Mouse (Mus musculus) CH12.LX (cell line): ENCODE data around the gene Sned1. TPM values are rescaled to one million over a fixed set of nuclear protein-coding genes. Genes with fewer than 3 reads are reported as not detected.

Source experiments
- DNase-seq: peaks from one replicate; pipeline ENCODE4 v3.0.0-alpha.2; 2013; ENCODE audit errors: extremely low read depth
- H3K27ac ChIP-seq: 2 replicates; pipeline ENCODE4 v1.5.1; 2012; ENCODE audit warnings: low read depth, mild to moderate bottlenecking, control low read depth, moderate library complexity; ENCODE audit not compliant: insufficient read depth
- H3K27me3 ChIP-seq: replicated peaks from 2 replicates; pipeline ENCODE3; 2012; ENCODE audit warnings: inconsistent platforms
- H3K36me3 ChIP-seq, 2 experiments: replicated peaks in 1 of 2; 2 replicates each; pipeline versions ENCODE3 to v1.6.1; 2012; ENCODE audit warnings: inconsistent platforms in 1 of 2, low read length in 1 of 2, mild to moderate bottlenecking in 1 of 2, mixed read lengths in 1 of 2, moderate library complexity in 1 of 2; ENCODE audit not compliant: control insufficient read depth in 1 of 2, insufficient read depth in 1 of 2
- H3K4me1 ChIP-seq, 2 experiments: 2 replicates each; pipeline ENCODE4 v1.6.1; 2012; ENCODE audit warnings: inconsistent platforms in 1 of 2, moderate library complexity in 1 of 2; ENCODE audit not compliant: insufficient read depth in 2 of 2, control insufficient read depth in 1 of 2
- H3K4me2 ChIP-seq: 2 replicates; pipeline ENCODE4 v1.6.1; 2012; ENCODE audit warnings: low read depth, mild to moderate bottlenecking, control low read depth; ENCODE audit not compliant: poor library complexity, insufficient read depth, severe bottlenecking
- H3K4me3 ChIP-seq, 3 experiments: fragments of 150-350 bp in 1 of 3; sonication (generic) in 1 of 3; replicated peaks in 1 of 3; 2 replicates each; pipeline versions ENCODE3 to v1.5.1; 2011 to 2012; ENCODE audit warnings: low read depth in 2 of 3, low read length in 2 of 3, mild to moderate bottlenecking in 2 of 3, moderate library complexity in 2 of 3, control low read depth in 1 of 3, improper control_type of control experiment in 1 of 3, inconsistent platforms in 1 of 3, mixed read lengths in 1 of 3; ENCODE audit not compliant: poor library complexity in 1 of 3
- H3K79me2 ChIP-seq: replicated peaks from 2 replicates; pipeline ENCODE4 v1.6.1; 2012; ENCODE audit warnings: mild to moderate bottlenecking, moderate library complexity; ENCODE audit not compliant: control insufficient read depth, poor library complexity, insufficient read depth, severe bottlenecking; ENCODE audit errors: extremely low read depth
- H3K9ac ChIP-seq: 2 replicates; pipeline ENCODE4 v1.6.1; 2012; ENCODE audit warnings: low read depth, mild to moderate bottlenecking, control low read depth, moderate library complexity; ENCODE audit not compliant: insufficient read depth
- H3K9me3 ChIP-seq: replicated peaks from 2 replicates; pipeline ENCODE3; 2012; ENCODE audit warnings: low read length, inconsistent platforms, mixed read lengths
- BHLHE40 ChIP-seq: IDR thresholded peaks from 2 replicates; pipeline ENCODE4 v1.6.1; 2011; ENCODE audit warnings: mild to moderate bottlenecking, low read depth, low read length, improper control_type of control experiment
- E2F4 ChIP-seq: IDR thresholded peaks from 2 replicates; pipeline ENCODE4 v1.6.1; 2011; ENCODE audit warnings: low read depth, low read length, improper control_type of control experiment; ENCODE audit not compliant: insufficient replicate concordance
- EP300 ChIP-seq: IDR thresholded peaks from 2 replicates; pipeline ENCODE4 v1.6.1; 2011; ENCODE audit warnings: low read length, improper control_type of control experiment
- ETS1 ChIP-seq: conservative IDR thresholded peaks from 2 replicates; pipeline ENCODE4 v1.6.1; 2012; ENCODE audit warnings: low read depth, mild to moderate bottlenecking, inconsistent platforms, low read length, improper control_type of control experiment, moderate library complexity
- GABPA ChIP-seq: IDR thresholded peaks from 2 replicates; pipeline ENCODE4 v1.6.1; 2012; ENCODE audit warnings: low read depth, low read length, improper control_type of control experiment, inconsistent platforms; ENCODE audit not compliant: insufficient replicate concordance
- HCFC1 ChIP-seq: IDR thresholded peaks from 2 replicates; pipeline ENCODE4 v1.6.1; 2012; ENCODE audit warnings: low read depth, mild to moderate bottlenecking, inconsistent platforms, low read length, improper control_type of control experiment
- IRF4 ChIP-seq: IDR thresholded peaks from 2 replicates; pipeline ENCODE4 v1.6.1; 2014; ENCODE audit warnings: low read depth, mild to moderate bottlenecking, inconsistent platforms, low read length, improper control_type of control experiment
- JUN ChIP-seq: IDR thresholded peaks from 2 replicates; pipeline ENCODE4 v1.6.1; 2011; ENCODE audit warnings: low read depth, mild to moderate bottlenecking, low read length, improper control_type of control experiment, moderate library complexity; ENCODE audit not compliant: insufficient read depth
- KAT2A ChIP-seq: IDR thresholded peaks from 2 replicates; pipeline ENCODE4 v1.6.1; 2012; ENCODE audit warnings: low read length, improper control_type of control experiment, inconsistent platforms; ENCODE audit not compliant: insufficient replicate concordance
- MAFK ChIP-seq: IDR thresholded peaks from 2 replicates; pipeline ENCODE4 v1.6.1; 2011; ENCODE audit warnings: low read length, improper control_type of control experiment; ENCODE audit not compliant: insufficient replicate concordance
- MAX ChIP-seq: IDR thresholded peaks from 2 replicates; pipeline ENCODE4 v1.6.1; 2011; ENCODE audit warnings: low read length, improper control_type of control experiment
- MXI1 ChIP-seq: IDR thresholded peaks from 2 replicates; pipeline ENCODE4 v1.6.1; 2011; ENCODE audit warnings: mild to moderate bottlenecking, low read depth, low read length, improper control_type of control experiment
- PAX5 ChIP-seq: IDR thresholded peaks from 2 replicates; pipeline ENCODE4 v1.6.1; 2012; ENCODE audit warnings: low read length, inconsistent platforms, mixed read lengths
- RAD21 ChIP-seq: IDR thresholded peaks from 2 replicates; pipeline ENCODE4 v1.6.1; 2011; ENCODE audit warnings: low read depth, mild to moderate bottlenecking, low read length, improper control_type of control experiment, moderate library complexity
- SIN3A ChIP-seq: IDR thresholded peaks from 2 replicates; pipeline ENCODE4 v1.6.1; 2012; ENCODE audit warnings: low read length, improper control_type of control experiment, inconsistent platforms
- TBP ChIP-seq: conservative IDR thresholded peaks from 2 replicates; pipeline ENCODE4 v1.6.1; 2011; ENCODE audit warnings: low read depth, low read length, improper control_type of control experiment
- TCF12 ChIP-seq: IDR thresholded peaks from 2 replicates; pipeline ENCODE4 v1.6.1; 2014; ENCODE audit warnings: low read depth, mild to moderate bottlenecking, inconsistent platforms, low read length, improper control_type of control experiment
- UBTF ChIP-seq: IDR thresholded peaks from 2 replicates; pipeline ENCODE4 v1.6.1; 2012; ENCODE audit warnings: low read depth, mild to moderate bottlenecking, inconsistent platforms, low read length, improper control_type of control experiment, moderate library complexity
- USF1 ChIP-seq: IDR thresholded peaks from 2 replicates; pipeline ENCODE4 v1.6.1; 2014; ENCODE audit warnings: low read depth, mild to moderate bottlenecking, inconsistent platforms, low read length, improper control_type of control experiment
- USF2 ChIP-seq: conservative IDR thresholded peaks from 2 replicates; pipeline ENCODE4 v1.6.1; 2011; ENCODE audit warnings: low read depth, low read length, improper control_type of control experiment
- ZC3H11A ChIP-seq: IDR thresholded peaks from 2 replicates; pipeline ENCODE4 v1.6.1; 2012; ENCODE audit warnings: low read depth, mild to moderate bottlenecking, inconsistent platforms, low read length, improper control_type of control experiment
- ZMIZ1 ChIP-seq: IDR thresholded peaks from 2 replicates; pipeline ENCODE4 v1.6.1; 2012; ENCODE audit warnings: low read depth, mild to moderate bottlenecking, inconsistent platforms, low read length, improper control_type of control experiment
- ZNF384 ChIP-seq: IDR thresholded peaks from 2 replicates; pipeline ENCODE4 v1.6.1; 2012; ENCODE audit warnings: low read depth, low read length, improper control_type of control experiment, inconsistent platforms
- dilution Hi-C: fragments of 300-500 bp; cut with MboI; formaldehyde crosslinking; loops from 2 replicates; pipeline ENCODE4 v1.14.3; 2020; ENCODE audit warnings: low sequenced_read_pairs; ENCODE audit not compliant: extremely low pct_unique_long_range_greater_than_20kb, extremely low pct_ligation_motif_present
- in situ Hi-C: fragments of 300-500 bp; cut with MboI; formaldehyde crosslinking; loops from 3 replicates; pipeline ENCODE4 v1.14.3; 2019; ENCODE audit warnings: low sequenced_read_pairs, low pct_ligation_motif_present, low pct_unique_long_range_greater_than_20kb, mixed read lengths
- polyA plus RNA-seq: library from polyadenylated mRNA; unstranded; fragments of >175 nt; gene quantifications from 2 replicates; pipeline ENCODE4 v1.2.1, GENCODE M21; 2012; ENCODE audit warnings: low read depth; ENCODE audit not compliant: insufficient read length
- total RNA-seq, 2 experiments: library from RNA; depleted of rRNA; stranded (reverse); fragments of 300-350 nt in 1 of 2; fragments of >200 nt in 1 of 2; gene quantifications; 2 replicates each; pipeline ENCODE4 v1.2.3; 2012 to 2014

Sned1 gene
- total and polyA plus RNA-seq, 3 experiments = 0.52 to 1.1 (median 0.59) TPM

- in situ Hi-C loops (no loop called here), dilution Hi-C loops (no loop called here)
- no peak overlapping the region for H3K9ac ChIP-seq
- no peaks in the 10 kb centered on the region for H3K79me2 ChIP-seq
- H3K36me3 ChIP-seq = no peaks in the 10 kb centered on the region
- peaks cover 2% of the 10 kb centered on the region for H3K9me3 ChIP-seq
- H3K4me1 ChIP-seq = no peaks in the 10 kb centered on the region
- no peak for TF ChIP-seq IRF4
- no peak for TF ChIP-seq MAX
- no peak for TF ChIP-seq HCFC1
- H3K4me2 ChIP-seq = no peak overlapping the region
- no peak overlapping the region for H3K27ac ChIP-seq
- H3K27me3 ChIP-seq = peaks cover 59% of the 10 kb centered on the region
- no peak for DNase-seq
- H3K4me3 ChIP-seq = no peak overlapping the region
Observed at GRCm38 (mm10) chr1:93268246-93268645, 32.6 kb downstream of the Sned1 start.

GRCm38 (mm10) chr1:93270516-93271240, 35.0 kb downstream of the Sned1 start:
- in situ Hi-C loops = no loop called here

GRCm38 (mm10) chr1:93271751-93272150, 36.1 kb downstream of the Sned1 start:
- Histone ChIP-seq H3K27me3 (peaks cover 57% of the 10 kb centered on the region), H3K4me2 (no peak overlapping the region), H3K27ac (no peak overlapping the region), H3K4me1 (no peaks in the 10 kb centered on the region), H3K79me2 (no peaks in the 10 kb centered on the region), H3K9ac (no peak overlapping the region), H3K4me3 (no peak overlapping the region), H3K36me3 (no peaks in the 10 kb centered on the region), H3K9me3 (peaks cover 7% of the 10 kb centered on the region)
- in situ Hi-C loops = no loop called here
- dilution Hi-C loops = no loop called here
- no peak for DNase-seq
- TF ChIP-seq MXI1 = no peak
- TF ChIP-seq SIN3A = no peak

More at GRCm38 (mm10) chr1:93270516-93271240, 35.0 kb downstream of the Sned1 start:
- DNase-seq = no peak
- dilution Hi-C loops = no loop called here
- TF ChIP-seq JUN = no peak
- no peak for TF ChIP-seq TCF12
- TF ChIP-seq TBP = no peak
- TF ChIP-seq SIN3A = no peak
- no peak for TF ChIP-seq USF1
- no peak for TF ChIP-seq UBTF
- TF ChIP-seq ZNF384 = no peak
- TF ChIP-seq EP300 = no peak
- TF ChIP-seq RAD21 = no peak
- no peak for TF ChIP-seq USF2
- no peak for TF ChIP-seq GABPA
- TF ChIP-seq ZC3H11A = no peak
- no peak for TF ChIP-seq E2F4
- no peak for TF ChIP-seq BHLHE40
- no peak for TF ChIP-seq PAX5
- no peak for TF ChIP-seq ZMIZ1
- TF ChIP-seq ETS1 = no peak
- no peak for TF ChIP-seq MAFK
- no peak for TF ChIP-seq KAT2A
- no peak for TF ChIP-seq HCFC1
- Histone ChIP-seq H3K9ac (no peak overlapping the region), H3K4me2 (no peak overlapping the region), H3K36me3 (no peaks in the 10 kb centered on the region), H3K27ac (no peak overlapping the region), H3K4me1 (no peaks in the 10 kb centered on the region), H3K79me2 (no peaks in the 10 kb centered on the region), H3K4me3 (no peak overlapping the region), H3K9me3 (peaks cover 7% of the 10 kb centered on the region), H3K27me3 (peaks cover 55% of the 10 kb centered on the region)
